Comparison of ENCODE assay signal across 8 mouse cellular contexts in genomic region chr2:27475495-27476302, GRCm38 (mm10). TPM values are rescaled to one million over a fixed set of nuclear protein-coding genes. Genes with fewer than 3 reads are reported as not detected.
DNase-seq lines count a peak whose midpoint lies in the region; ATAC-seq lines count a peak whose summit lies in the region.

No protein-coding gene starts in this region.

- H3K27me3 ChIP-seq in heart, embryonic 14.5 days (ENCODE audit: control insufficient read depth, insufficient read depth, low read length) = no peaks in the 10 kb centered on the region
- no peaks in the 10 kb centered on the region for H3K27me3 ChIP-seq in liver, embryonic 13.5 days
- H3K27me3 ChIP-seq in stomach, embryonic 16.5 days (ENCODE audit: control insufficient read depth, insufficient read depth, low read length) = no peaks in the 10 kb centered on the region

- H3K27ac ChIP-seq in brown adipose tissue, adult 24 weeks (replicated peaks; ENCODE audit: low read depth, low read length) = peak overlapping the region; percentile 78
- peak overlapping the region; percentile 93 to 96 for H3K27ac ChIP-seq in heart, embryonic 14.5 days (replicated peaks in 1 of 2; ENCODE audit: control insufficient read depth in 1 of 2, insufficient read depth in 1 of 2, low read depth in 2 of 2, low read length in 2 of 2)
- peak overlapping the region; percentile 93 for H3K27ac ChIP-seq in liver, embryonic 13.5 days
- H3K27ac ChIP-seq in stomach, embryonic 16.5 days (ENCODE audit: low read length) = peak overlapping the region; percentile 97

- ATAC-seq in heart, embryonic 14.5 days (ENCODE audit: insufficient number of reproducible peaks, insufficient read depth, low FRiP score, low read depth) = peak; percentile 98
- peak; percentile 95 for ATAC-seq in liver, embryonic 13.5 days (ENCODE audit: low read depth)
- ATAC-seq in stomach, embryonic 16.5 days (ENCODE audit: insufficient read depth, low FRiP score) = peak; percentile 97

- H3K36me3 ChIP-seq in heart, embryonic 14.5 days (ENCODE audit: control insufficient read depth, insufficient read depth, low read length) = peaks cover 8% of the 10 kb centered on the region; the same call in 1 of the 2 replicates
- peaks cover 20% of the 10 kb centered on the region for H3K36me3 ChIP-seq in liver, embryonic 13.5 days
- no peaks in the 10 kb centered on the region for H3K36me3 ChIP-seq in stomach, embryonic 16.5 days (ENCODE audit: control insufficient read depth, insufficient read depth, low read length)

- WGBS in heart, embryonic 14.5 days = under 1% methylated on average over 84 of the region's 96 CpGs
- WGBS in liver, embryonic 13.5 days (ENCODE audit: insufficient replicate concordance) = under 1% methylated on average over 91 of the region's 96 CpGs
- WGBS in stomach, embryonic 16.5 days = under 1% methylated on average over 96 of the region's 96 CpGs

- H3K9me3 ChIP-seq in heart, embryonic 14.5 days (ENCODE audit: control insufficient read depth, low read length) = no peaks in the 10 kb centered on the region
- no peaks in the 10 kb centered on the region for H3K9me3 ChIP-seq in liver, embryonic 13.5 days (replicated peaks)
- H3K9me3 ChIP-seq in stomach, embryonic 16.5 days (replicated peaks; ENCODE audit: control insufficient read depth, low read length) = no peaks in the 10 kb centered on the region

- peak overlapping the region; percentile 94 for H3K4me2 ChIP-seq in heart, embryonic 14.5 days (ENCODE audit: low read length)
- H3K4me2 ChIP-seq in liver, embryonic 13.5 days = peak overlapping the region; percentile 87
- H3K4me2 ChIP-seq in stomach, embryonic 16.5 days (ENCODE audit: low read depth, low read length) = peak overlapping the region; percentile 62

- H3K4me1 ChIP-seq in brown adipose tissue, adult 24 weeks (ENCODE audit: control insufficient read depth, insufficient read depth, insufficient read length, low read length) = peaks cover 33% of the 10 kb centered on the region
- H3K4me1 ChIP-seq in heart, embryonic 14.5 days (ENCODE audit: control insufficient read depth in 2 of 2, insufficient read depth in 2 of 2, low read length in 2 of 2) = peaks cover 32 to 42% of the 10 kb centered on the region in 2 experiments
- H3K4me1 ChIP-seq in liver, embryonic 13.5 days (replicated peaks) = peaks cover 65% of the 10 kb centered on the region
- peaks cover 31% of the 10 kb centered on the region; the same call in 1 of the 2 replicates for H3K4me1 ChIP-seq in stomach, embryonic 16.5 days (ENCODE audit: control insufficient read depth, insufficient read depth, low read length)

- peak overlapping the region; percentile 94 for H3K4me3 ChIP-seq in brown adipose tissue, adult 24 weeks (ENCODE audit: insufficient read depth, low read depth, low read length)
- H3K4me3 ChIP-seq in heart, embryonic 14.5 days (ENCODE audit: control insufficient read depth in 1 of 2, insufficient read depth in 1 of 2, low read depth in 1 of 2, low read length in 2 of 2) = peak overlapping the region; percentile 82 to 99
- peak overlapping the region; percentile 94 for H3K4me3 ChIP-seq in liver, embryonic 13.5 days (replicated peaks)
- H3K4me3 ChIP-seq in stomach, embryonic 16.5 days (replicated peaks; ENCODE audit: low read length) = peak overlapping the region; percentile 97

- peak; percentile 92 for DNase-seq in CD4-positive, CD25-positive, alpha-beta regulatory T cell, adult 2 months (ENCODE audit: low read depth, low spot score)
- peak; percentile 75 for DNase-seq in fibroblast of lung, adult 2 months (ENCODE audit: low read depth)
- peak; percentile 97 for DNase-seq in kidney, postnatal 14 days
- peak; percentile 86 for DNase-seq in liver, embryonic 13.5 days
- peak; percentile 87 for DNase-seq in neural tube, embryonic 10.5 days (ENCODE audit: extremely low spot score, low spot score)

- H3K9ac ChIP-seq in heart, embryonic 14.5 days (ENCODE audit: low read length) = peak overlapping the region; percentile 95
- H3K9ac ChIP-seq in liver, embryonic 13.5 days = peak overlapping the region; percentile 90
- peak overlapping the region; percentile 96 for H3K9ac ChIP-seq in stomach, embryonic 16.5 days (ENCODE audit: low read length)

RNA-seq across cellular contexts. Expression of gene Brd3, which starts 31.8 kb away (rescaled TPM):
- polyA plus RNA-seq in brown adipose tissue, adult 24 weeks (2012; ENCODE audit: insufficient read depth, insufficient read length, missing spikeins) = 18.2 and 19.3 TPM in 2 replicates
- 70.8 and 74.8 TPM in 2 replicates for polyA plus RNA-seq in heart, embryonic 14.5 days (2014; fragmentation: Nextera tagmentation; extraction: Ambion mirVana)
- 25.0 and 37.2 TPM in 2 replicates for polyA plus RNA-seq in liver, embryonic 13.5 days (2015; fragmentation: Nextera tagmentation; extraction: Ambion mirVana)
- 79.3 and 85.4 TPM in 2 replicates for polyA plus RNA-seq in stomach, embryonic 16.5 days (2015; fragmentation: Nextera tagmentation; extraction: Ambion mirVana)

RNA-seq across cellular contexts. Expression of gene Brd3os, which starts 33.6 kb away (rescaled TPM):
- 0.79 TPM in 1 of 2 replicates, not detected in the other for polyA plus RNA-seq in brown adipose tissue, adult 24 weeks (2012; ENCODE audit: insufficient read depth, insufficient read length, missing spikeins)
- polyA plus RNA-seq in heart, embryonic 14.5 days (2014; fragmentation: Nextera tagmentation; extraction: Ambion mirVana) = 3.7 and 4.6 TPM in 2 replicates
- polyA plus RNA-seq in liver, embryonic 13.5 days (2015; fragmentation: Nextera tagmentation; extraction: Ambion mirVana) = 0.48 and 0.60 TPM in 2 replicates
- polyA plus RNA-seq in stomach, embryonic 16.5 days (2015; fragmentation: Nextera tagmentation; extraction: Ambion mirVana) = 7.6 and 7.7 TPM in 2 replicates

RNA-seq across cellular contexts. Expression of gene Wdr5, which starts 39.3 kb away (rescaled TPM):
- polyA plus RNA-seq in brown adipose tissue, adult 24 weeks (2012; ENCODE audit: insufficient read depth, insufficient read length, missing spikeins) = 10.2 and 14.6 TPM in 2 replicates
- polyA plus RNA-seq in heart, embryonic 14.5 days (2014; fragmentation: Nextera tagmentation; extraction: Ambion mirVana) = 29.5 and 30.2 TPM in 2 replicates
- polyA plus RNA-seq in liver, embryonic 13.5 days (2015; fragmentation: Nextera tagmentation; extraction: Ambion mirVana) = 32.1 and 35.9 TPM in 2 replicates
- polyA plus RNA-seq in stomach, embryonic 16.5 days (2015; fragmentation: Nextera tagmentation; extraction: Ambion mirVana) = 45.6 TPM in 2 replicates

RNA-seq across cellular contexts. Expression of gene Vav2, which starts 48.9 kb away (rescaled TPM):
- polyA plus RNA-seq in brown adipose tissue, adult 24 weeks (2012; ENCODE audit: insufficient read depth, insufficient read length, missing spikeins) = 6.6 and 8.0 TPM in 2 replicates
- 3.6 and 4.1 TPM in 2 replicates for polyA plus RNA-seq in heart, embryonic 14.5 days (2014; fragmentation: Nextera tagmentation; extraction: Ambion mirVana)
- polyA plus RNA-seq in liver, embryonic 13.5 days (2015; fragmentation: Nextera tagmentation; extraction: Ambion mirVana) = 3.2 and 4.2 TPM in 2 replicates
- polyA plus RNA-seq in stomach, embryonic 16.5 days (2015; fragmentation: Nextera tagmentation; extraction: Ambion mirVana) = 6.5 and 6.8 TPM in 2 replicates

Comparison
In these comparisons a context has a peak if more than half of its experiments do, and no peak if none do; other contexts are left out.
1. Peak in every context shown above with its lines: DNase-seq, ATAC-seq, H3K4me3 ChIP-seq and H3K27ac ChIP-seq.